Mouse (Mus musculus): ENCODE results near the gene Psmb1.
"Not testable (repeated sequence)": the region's sequence is repeated elsewhere in the genome, so short reads cannot be mapped to it uniquely, and the experiment has no call there.

Psmb1 gene

DNA sequence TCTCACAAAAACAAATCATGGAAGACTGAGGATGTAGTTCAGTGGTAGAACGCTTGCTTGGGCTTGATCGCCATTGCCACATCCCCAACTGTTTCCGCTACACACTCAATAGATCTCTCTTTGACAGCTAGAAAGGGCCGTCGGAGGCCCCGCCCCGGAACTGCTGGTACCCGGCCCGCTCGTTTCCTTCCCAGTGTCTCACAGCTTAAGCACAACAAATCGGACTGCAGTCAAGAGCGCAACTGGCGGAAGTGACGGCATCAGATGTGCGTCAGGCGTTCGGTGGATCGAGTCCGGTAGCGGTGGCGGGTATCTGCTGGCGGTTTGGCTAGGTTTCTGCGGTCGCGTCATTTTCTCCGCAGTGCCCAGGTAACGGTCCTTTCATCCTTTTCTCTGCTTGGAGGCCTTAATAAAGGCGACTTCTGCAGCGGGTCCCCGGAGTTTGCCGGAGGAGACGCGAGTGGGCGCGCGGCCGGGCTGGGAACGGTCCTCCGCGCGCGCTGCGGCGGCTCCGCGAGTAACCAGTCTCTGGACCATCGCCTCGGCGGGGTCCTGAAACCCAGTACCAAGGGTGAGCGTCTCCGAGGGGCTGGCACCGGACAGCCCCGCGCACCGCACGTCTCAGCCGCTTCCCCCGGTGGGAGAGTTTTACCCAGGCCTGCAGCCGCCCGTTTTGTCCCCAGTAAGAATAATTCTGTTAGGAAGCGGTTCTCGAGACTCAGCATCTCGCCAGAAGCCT, at the start of gene Psmb1, which contains the start of gene Tbp:
Psmb1 (minus strand) TSS at position 96 of the 739 bp plus-strand sequence.
Tbp (plus strand) TSS at position 233 of the 739 bp plus-strand sequence.
- peak; percentile 99 for DNase-seq (ENCODE audit: low read depth)

DNA sequence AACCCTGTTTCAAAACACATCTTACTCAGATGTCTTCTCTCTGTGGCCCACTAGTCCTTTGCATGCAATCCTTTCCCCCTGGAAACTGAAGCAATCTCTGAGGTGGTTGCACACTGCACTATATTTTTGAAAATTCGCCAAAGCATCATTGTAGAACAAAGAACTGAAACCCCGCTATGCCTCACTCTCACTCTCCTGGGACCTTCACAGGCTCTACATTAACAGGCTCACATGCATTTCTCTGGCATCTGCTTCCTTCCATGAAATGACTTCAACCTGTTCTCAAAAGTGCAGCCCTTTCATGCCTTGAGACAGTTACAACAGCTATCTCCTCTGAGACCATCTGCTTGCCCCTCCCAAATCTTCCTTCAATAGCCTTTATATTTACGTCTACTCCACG, 46.9 kb upstream of the Psmb1 start:
- DNase-seq (ENCODE audit: low read depth) = no peak

DNA sequence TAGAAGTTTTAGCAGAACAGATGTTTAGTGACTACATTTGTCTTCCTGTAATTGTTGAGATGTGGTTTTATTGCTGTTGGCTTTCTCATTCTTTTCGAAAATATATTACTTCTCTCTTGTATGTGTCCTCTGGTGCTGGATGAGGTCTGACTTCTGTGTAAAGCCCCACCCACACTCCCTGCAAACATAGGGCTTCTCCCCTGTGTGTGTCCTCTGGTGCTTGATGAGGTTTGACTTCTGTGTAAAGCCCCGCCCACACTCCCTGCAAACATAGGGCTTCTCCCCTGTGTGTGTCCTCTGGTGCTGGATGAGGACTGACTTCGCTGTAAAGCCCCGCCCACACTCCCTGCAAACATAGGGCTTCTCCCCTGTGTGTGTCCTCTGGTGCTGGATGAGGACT, 44.3 kb upstream of the Psmb1 start:
- not testable (repeated sequence) for DNase-seq (ENCODE audit: low read depth)

DNA sequence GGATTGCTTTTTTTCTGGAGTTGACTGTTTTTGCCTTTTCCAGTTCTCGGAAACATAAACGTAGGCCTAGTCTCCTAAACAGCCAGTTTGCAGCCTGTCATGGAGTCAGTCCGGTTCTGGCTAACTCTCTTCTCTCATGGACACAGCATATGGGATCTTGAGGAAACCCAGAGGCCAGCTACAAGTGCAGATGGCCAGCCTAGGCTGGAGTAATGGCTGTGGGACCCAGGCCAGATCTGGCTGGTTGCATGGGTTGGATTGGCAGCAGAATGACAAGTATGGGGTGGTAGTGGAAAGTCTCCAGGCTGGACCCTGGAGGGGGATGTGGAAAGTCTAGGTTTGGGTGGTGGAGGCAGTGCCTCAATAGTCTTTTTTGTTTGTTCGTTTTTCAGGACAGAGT, 40.8 kb upstream of the Psmb1 start:
- DNase-seq (ENCODE audit: low read depth) = no peak

DNA sequence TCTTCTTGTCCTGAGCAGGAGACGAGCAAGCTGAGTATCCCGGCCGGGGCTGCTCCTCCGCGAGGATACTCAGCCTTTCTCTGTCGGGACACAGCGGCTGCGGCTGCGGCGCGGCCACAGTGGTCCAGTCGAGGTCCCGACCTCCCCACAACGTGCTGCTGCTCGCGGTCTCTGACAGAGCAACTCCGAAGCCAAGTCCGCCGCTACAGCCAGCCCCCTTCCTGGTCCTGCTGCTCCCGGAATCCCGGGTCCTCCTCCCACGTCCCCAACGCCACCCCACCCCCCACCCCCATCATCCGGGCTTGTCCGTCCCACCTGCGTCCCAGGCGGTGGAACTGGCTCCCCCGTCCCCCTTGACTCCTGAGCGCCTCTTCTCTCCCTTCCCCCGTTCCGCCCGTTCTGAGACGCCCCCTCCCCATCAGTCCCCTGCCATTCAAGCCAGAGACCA, 36.9 kb upstream of the Psmb1 start:
- no peak for DNase-seq (ENCODE audit: low read depth)

DNA sequence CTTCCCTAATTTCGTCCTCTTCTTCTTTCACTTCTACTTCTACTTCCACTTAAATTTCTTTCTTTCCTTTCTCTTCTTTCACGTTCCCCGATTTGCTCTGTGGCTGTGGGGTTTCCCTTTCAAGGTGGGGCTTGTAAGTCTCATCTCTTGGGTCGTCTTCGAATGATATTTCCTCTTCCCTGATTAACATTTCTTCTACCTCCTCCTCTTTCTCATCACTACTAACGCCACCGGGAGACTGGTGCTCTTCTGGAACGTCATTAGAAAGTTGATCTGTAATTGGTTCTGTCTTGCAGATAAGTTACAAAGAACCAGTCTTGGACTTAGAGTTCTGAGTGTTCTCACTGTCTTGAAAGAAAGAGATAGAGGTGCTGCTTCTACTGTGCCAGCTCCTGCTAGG, 36.4 kb upstream of the Psmb1 start:
- DNase-seq (ENCODE audit: low read depth) = no peak

DNA sequence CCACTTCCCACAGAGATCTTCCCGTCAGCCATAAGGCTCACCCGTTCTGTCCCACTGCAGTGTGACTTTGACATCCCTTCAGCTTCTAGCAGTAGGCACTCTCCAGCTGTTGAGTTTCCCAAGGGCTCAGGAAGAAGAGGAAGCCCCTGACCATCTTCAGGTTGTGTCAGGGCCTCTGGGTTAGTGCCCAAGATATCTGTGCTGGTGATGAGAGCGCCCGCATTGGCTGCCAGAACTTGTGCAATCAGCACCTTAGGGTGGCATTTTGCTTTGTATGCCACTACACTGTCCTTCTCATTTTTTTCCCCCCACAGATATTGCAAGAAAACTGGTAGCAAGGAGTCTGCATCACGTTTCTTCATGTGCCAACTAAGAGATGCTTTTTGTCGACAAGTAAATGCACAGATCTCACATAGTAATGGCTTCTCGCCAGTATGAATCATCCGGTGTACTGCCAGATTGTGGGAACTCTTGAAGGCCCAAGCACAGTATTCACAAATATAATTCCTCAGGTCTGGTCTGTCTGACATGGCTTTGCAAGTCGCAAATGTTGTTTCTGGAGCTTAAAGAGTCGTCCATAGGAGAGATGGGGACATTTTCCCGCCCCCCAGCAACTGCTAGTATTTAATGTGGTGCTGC, 35.7 kb upstream of the Psmb1 start:
- DNase-seq (ENCODE audit: low read depth) = no peak

DNA sequence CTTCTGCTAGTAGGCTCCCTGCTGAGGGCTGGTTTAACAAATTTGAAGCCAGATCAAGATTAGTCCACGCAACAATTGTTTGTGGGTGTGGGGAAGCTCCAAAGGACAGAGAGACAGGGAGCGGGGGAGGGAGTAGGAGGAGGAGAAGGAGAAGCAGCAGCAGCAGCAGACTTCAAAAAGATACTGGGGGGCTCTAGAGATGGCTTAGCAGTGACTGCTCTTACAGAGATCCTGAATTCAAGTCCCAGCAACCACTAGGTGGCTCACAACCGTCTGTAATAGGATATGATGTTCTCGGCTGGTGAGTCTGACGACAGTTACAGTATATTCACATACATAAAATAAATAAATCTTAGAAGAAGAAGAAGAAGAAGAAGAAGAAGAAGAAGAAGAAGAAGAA, 30.6 kb upstream of the Psmb1 start:
- peak; percentile 79 for DNase-seq (ENCODE audit: low read depth)

DNA sequence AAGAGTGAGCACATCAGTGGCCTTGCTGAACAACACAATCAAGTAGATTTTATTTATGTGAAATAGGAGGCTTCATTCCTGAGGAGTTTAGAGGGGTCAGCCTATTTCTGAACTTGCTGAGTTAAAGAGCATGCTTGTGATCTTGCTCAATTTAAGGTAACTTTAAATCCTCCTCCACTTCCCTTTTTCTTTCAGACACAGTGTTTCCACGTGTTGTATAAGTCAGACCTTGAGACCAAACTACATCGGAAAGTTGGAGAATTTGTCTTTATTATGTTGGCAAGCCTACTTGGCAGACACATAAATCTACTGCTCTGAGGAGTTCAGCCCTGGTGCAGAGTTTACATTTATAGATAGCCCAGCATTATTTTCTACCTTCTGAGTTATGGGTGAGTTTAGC, 29.3 kb upstream of the Psmb1 start:
- DNase-seq (ENCODE audit: low read depth) = peak; percentile 41

DNA sequence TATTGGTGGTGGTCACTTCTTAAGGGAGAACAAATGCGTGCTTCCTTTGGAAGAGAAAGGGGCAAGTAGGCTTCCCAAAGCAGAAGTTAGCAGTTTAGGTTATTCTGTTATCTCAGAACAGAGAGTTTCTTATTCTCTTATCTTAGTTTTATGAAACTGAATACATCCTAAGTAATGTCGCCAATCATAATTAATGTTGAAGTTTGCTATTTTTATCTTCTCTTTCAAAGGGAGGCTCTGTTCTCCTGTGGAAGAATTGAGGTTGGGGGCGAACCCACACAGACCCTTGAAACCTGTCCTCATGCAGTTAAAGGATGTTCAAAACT, 28.2 kb upstream of the Psmb1 start:
- no peak for DNase-seq (ENCODE audit: low read depth)

DNA sequence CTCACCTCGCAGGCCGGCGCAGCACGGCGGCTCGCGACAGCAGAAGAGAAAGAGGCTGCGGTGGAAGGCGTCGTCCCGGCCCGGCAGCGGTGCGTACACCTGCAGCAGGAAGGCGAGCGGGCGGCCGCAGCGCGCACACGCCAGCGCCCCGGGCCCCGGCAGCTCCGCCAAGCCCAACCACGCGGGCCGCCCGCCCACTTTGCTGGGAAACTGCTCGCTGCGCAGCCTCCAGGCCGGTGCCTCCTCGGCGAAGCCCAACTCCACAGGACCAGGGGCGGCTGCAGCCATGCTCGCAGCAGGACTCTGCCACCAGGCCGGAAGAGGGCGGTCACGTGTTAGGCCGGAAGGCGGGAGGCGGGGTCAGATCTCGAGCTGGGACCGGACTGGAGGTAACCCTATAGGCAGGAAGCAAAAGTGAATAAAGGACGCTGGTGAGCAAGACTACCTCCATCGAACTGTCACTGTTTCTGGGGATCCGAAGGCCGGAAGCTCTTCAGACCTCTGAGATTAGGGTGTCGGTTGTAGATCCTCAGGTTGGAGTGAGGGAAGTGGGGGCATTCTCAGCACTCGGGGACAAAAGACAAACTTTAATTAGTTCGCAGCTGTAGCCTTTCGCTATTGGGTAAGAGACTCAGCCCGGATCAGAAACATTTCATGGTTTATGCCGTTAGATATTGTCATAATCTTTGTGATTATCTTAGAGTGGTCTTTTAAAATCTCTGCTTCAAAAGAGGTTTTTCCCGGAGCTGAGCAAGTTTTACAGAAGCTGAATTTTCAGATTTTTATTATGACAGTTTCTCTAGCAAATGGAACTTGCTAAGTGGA, 27.6 kb upstream of the Psmb1 start, which contains the start of gene Pdcd2:
Pdcd2 (minus strand) TSS at position 316 of the 825 bp plus-strand sequence.
- peak; percentile 95 for DNase-seq (ENCODE audit: low read depth)

DNA sequence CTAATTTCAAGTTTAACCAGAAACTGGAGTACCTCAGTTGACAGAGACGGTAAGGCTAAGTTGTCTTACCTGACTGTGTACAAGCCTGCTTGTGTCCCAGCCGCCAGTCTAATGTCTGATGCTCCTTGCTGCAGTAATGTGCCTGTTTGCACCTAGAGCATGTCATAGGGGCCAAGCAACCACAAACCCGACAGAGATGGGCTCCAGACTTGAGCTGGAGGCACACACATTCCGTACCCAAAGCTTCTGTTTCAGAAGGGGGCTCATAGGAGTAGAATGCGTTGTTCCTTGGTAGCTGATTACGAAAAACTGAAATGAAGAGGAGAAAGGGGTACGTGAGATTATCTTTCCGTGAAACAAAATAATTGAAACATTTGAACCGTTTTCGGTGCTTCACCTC, 26.8 kb upstream of the Psmb1 start:
- DNase-seq (ENCODE audit: low read depth) = peak; percentile 29

DNA sequence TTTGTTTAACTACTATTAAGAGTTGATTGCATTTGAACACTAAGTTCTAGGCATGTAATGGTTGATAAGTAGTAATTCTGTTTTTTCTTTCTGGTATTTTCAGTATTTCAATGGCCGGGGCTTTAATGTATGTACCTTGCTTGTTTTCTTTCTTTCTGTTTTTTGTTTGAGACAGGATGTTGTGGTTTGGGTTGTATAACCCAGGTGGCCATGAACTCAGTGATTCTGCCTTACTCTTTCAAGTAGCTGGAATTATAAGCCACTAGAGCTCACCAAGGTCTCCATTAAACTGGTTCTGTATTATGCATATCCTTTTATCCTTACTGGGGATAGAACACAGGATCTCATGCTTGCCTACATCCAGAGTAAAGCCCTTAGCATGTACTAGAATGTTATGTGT, 19.2 kb upstream of the Psmb1 start:
- no peak for DNase-seq (ENCODE audit: low read depth)

DNA sequence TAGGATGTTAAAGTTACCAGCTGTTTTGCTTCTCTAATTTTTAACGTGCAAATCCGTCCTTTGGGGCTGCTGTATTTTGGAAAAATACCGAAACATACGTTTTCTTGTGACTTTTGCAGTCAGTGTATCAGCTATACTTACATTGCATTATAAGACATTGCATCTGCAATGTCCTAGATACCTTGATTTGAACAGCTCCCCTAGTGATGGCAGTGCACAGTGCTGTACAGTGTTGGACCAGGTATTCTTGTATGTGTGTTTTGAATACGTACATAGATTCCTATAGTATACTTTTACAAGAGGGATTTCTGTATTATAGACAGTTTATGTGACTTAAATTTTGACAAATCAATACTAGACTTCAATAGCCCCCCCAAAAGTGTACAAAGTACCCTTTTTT, 18.6 kb upstream of the Psmb1 start:
- DNase-seq (ENCODE audit: low read depth) = no peak

DNA sequence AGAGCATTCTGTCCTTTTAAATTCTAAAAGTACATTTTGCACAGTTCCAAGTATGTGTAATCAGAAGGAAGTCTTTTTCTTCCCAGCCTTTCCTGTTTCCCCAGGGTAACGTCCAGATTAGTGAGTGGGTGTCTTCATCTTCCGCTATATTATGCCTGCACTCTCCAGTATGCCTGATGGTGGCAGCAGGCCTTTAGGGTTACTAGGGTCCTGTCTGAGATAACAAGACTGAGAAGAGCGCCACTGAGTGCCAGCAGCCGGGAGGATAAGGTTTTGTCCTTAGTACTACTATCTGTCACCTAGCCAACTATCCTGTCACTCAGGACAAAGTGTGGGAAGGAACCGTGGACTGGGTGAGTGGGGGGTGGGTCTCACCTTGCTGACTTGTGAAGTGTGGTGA, 18.2 kb upstream of the Psmb1 start:
- no peak for DNase-seq (ENCODE audit: low read depth)

DNA sequence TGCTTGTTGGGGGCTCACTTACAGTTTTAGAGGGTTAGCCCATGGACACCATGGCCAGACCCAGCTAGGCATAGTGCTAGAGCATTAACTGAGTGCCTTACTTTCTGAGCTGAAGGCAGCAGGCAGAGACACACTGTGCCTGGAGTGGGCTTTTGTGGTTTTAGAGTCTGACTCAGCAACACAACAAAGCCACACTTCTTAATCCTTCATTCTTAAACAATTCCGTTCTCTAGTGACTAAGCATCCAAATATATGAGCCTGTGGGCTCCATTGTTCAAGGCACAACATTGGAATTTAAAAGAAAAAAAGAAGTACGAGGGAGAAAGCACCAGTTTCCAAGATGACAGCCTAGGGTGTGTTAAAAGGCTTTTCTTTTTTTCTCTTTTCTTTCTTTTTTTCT, 11.1 kb upstream of the Psmb1 start:
- DNase-seq (ENCODE audit: low read depth) = peak; percentile 61

DNA sequence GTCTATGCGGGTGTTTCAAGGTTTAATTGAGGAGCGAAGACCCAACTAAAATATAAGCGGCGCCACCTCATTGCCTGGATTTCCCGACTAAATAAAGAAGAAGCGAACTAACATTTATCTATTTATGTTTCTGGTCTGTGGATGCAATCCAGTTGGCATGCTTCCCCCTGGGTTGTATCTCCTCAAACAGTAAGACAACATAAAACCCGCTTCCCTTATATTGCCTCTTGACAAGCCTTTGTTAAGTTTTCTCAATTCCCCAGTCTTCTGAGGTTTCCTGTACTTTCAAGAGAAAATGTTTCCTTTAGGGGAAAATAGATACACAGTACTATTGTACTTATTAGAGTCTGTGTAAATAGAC, 818 bp downstream of the Psmb1 start:
- no peak for DNase-seq (ENCODE audit: low read depth)

DNA sequence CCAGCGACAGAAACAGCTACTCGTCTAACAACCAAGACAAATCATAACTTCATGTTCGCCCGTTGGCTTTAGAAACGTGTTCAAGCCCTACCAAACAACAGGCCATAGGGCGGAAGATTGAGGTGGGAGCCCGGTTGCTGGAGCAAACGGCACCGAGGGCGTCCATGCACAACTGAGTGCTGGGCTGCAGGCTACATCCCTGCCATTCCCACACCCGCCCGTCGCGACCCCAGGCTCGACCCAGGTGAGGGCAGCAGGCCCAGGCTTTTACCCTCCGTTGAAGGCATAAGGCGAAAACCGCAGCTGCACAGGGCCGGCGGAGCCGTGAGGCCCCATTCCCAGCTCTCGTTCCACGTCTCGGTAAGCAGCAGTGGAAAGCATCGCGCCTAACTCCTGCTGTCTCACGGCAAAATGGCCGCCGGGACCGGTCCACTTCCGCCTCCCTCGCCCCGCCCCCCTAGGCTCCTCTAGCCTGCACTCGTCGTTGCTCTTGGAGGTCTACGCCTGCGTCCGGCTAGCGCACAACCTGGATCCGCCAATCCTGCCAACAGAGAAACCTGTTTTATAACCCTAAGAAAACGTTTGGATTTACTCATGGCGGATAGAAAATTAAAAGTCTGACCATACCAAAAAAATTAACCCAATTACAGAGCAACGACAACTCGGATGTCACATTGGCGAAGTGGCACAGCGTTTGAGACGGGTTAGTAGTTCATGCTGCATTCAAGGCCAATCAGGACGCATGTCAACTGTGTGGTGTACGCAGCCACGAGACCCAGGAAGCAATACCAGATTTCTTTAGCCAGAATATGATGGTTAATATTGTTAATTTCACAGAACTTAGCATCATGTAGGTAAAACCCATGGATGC, 1.4 kb downstream of the Psmb1 start:
- peak; percentile 93 for DNase-seq (ENCODE audit: low read depth)

DNA sequence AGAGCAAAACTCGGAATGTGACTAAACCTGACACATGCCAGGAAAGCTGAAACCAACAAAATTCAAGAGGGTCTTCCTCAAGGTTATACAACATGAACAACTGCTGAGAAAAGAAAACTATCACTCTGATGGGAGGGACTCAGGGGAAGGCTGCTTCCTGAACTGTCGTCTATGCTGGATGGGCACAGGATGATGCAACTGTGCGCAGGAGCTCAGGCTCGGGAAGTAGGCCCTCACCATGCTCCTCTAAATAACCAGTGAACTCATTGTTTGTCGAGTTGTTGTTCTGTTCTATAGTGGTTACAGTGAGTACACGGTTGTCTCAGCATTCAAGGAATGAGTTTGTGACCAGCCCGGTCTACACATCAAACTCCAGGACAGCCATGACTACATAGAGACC, 9.0 kb downstream of the Psmb1 start:
- peak; percentile 18 for DNase-seq (ENCODE audit: low read depth)

DNA sequence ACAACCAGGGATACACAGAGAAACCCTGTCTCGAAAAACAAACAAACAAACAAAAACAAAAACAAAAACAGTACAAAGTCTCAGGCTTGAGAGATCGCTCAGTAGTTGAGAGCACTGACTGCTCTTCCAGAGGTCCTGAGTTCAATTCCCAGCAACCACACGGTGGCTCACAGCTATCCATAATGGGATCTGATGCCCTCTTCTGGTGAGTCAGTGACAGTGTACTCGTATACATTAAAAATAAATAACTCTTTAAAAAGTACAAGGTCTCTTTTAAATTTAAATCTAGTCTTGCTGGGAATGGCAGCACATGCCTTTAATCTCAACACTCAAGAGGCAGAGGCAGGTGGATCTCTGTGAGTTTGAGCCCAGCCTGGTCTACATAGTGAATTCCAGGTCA, 26.9 kb downstream of the Psmb1 start:
- peak; percentile 41 for DNase-seq (ENCODE audit: low read depth)

DNA sequence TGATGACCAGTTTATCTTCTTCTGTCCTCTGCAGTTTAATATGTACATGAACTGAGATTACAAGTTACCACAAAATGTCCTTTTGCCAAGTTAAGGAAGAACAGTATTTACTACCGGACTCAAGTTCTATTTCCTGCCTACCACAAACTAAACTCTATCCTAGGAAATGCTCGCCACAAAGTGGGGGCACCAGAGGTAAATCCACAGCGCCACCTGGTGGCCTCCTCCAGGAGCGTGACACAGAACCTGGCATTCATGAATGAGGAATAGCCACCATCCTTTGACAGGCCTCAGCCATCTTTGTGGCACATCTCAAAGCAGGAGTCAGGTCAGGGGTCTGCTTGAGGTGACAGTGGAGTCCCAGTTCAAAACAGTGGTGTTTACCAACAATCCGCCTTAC, 31.9 kb downstream of the Psmb1 start:
- DNase-seq (ENCODE audit: low read depth) = peak; percentile 84

DNA sequence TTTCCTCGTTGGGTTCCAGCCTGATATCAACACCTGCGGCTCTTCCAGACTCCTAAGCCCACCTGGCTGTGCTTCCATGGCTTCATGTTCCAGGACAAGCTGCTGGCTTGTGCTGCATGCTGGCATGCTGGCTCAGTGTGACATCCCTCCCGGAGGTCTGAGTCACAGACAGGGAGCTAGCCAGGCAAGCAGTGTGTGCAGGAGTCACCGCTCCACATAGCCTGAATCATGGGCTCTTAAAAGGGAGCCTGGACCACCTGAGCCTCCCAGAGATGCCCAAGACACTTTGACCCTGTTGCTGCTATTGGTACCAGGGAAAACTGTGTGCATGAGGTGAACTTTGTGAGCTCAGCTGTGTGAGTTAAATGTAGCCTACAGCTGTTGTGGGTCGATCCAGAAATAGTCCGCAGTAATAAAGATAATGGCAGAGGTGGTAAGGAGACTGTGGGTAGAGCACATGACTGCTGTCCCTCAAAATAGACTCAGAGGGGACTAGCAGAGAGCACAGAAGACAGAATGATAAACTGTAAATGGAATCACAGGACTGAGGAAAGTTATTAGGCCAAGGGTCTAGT, 37.5 kb downstream of the Psmb1 start:
- no peak for DNase-seq (ENCODE audit: low read depth)
